Mouse (Mus musculus) heart, postnatal 36 days (tissue): ENCODE measurements around the gene Cilp. TPM values are rescaled to one million over a fixed set of nuclear protein-coding genes. Genes with fewer than 3 reads are reported as not detected.
"Not testable (repeated sequence)": the region's sequence is repeated elsewhere in the genome, so short reads cannot be mapped to it uniquely, and the experiment has no call there.

Source experiments
- DNase-seq, 2 experiments: peaks; one replicate each; pipeline ENCODE4 v3.0.0; 2021 to 2022
- intact Hi-C: fragments of 180-260 bp; cut with DNase I; formaldehyde crosslinking; loops from one replicate; pipeline ENCODE4 v1.15.1; 2025
- total RNA-seq, 2 experiments: library from RNA; stranded (reverse); gene quantifications; 2 replicates each; pipeline ENCODE4 v1.2.3; 2021

Cilp gene
- total RNA-seq, 2 experiments from 2014 or later = 3.9 to 5.6 TPM

DNA sequence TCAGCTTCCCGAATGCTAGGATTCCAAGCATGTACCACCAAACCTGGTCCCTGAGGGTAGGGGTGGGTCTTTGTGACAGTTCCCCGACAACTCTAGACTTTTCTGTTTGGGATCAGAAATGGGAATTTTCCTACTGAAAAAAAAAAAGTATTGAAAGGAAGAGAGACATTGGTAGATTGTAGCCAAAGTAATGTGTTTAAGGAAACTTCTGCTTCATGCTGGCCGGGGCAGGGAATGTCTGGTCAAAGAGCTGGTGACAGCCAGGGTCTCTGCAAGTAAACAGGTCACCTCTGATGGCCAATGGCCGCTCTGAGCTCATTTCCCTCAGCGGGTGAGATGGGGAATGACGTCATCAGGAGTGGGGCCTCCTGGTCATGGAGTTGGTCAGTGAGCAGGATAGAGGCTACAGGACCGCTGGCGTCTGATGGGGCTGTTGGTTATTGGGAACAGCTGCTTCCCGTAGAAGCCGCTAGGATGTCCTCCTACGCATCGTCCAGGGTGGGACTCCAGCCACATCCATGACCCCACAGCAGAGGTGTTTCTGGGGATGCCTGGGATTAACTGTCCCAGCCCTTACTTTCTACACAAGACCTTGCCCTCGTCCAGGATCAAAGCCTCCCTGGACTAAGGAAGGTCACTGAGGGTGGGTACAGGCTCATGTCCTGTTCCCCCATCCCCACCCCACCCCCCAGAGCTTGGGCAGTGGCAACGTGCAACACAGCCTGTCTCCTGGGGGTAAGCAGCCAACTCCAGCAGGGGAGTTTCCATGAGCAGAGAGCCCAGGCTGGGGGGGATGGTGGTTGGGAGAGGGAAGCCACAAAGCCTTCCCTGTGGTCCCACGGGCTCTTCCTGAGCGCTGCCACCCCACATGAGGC lies 17.2 kb upstream of the Cilp start:
- intact Hi-C loops = no loop called here
- DNase-seq = peak; percentile 35 to 46

DNA sequence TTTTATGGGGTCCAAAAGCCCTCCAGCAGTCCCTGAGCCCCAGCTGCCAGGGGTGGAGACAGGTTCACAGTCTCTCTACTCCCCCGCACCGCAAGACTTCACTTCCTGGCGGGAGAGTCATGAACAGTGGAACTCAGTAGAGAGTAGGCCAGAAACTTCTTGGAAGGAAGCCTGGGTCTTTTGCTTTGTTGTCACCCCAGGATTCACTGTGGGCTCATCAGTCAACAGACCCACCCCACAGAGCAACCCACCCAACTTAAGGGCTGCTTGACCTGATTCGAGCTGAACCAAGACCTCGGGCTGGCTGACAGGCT lies 16.6 kb upstream of the Cilp start:
- DNase-seq = peak; percentile 23 to 43
- intact Hi-C loops = no loop called here

- no peak for DNase-seq
- intact Hi-C loops = no loop called here
Measured at GRCm38 (mm10) chr9:65252026-65252425, 13.0 kb upstream of the Cilp start.

DNA sequence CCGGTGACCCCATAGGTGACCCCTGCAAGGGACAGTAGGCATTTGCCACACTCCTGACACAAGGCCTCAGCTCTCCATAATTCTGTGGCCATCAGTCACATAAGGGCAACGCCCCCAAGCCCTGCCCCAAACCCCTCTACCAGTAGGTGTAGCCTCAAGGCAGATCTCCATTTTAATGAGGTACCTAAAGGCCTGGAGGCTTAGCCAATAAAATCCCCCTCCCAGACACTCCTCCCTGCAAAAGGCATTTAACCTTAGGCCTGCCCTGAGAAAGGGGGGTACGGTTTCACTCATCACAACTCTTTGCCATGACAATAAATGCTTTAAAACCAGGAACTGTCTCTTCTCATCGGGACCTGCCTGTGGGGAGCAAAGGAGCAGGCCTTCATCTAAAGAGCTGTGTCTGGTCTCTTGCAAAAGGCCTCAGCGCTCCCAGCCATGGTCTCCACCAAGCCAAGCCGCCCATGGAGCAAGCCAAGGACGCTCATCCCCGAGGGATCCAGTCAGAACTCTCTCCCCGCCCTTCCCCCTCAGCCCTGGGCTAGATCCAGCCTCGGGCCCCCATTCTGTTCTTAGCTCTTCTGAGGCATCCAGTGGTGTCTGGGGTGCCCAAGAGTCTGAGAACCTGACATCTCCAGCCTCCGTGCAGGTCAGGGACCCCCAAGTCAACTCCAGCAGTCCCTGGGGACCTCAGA lies 8.9 kb upstream of the Cilp start:
- DNase-seq = peak; percentile 19 to 24
- intact Hi-C loops = no loop called here

- no peak for DNase-seq
- intact Hi-C loops = no loop called here
Measured at GRCm38 (mm10) chr9:65257218-65257910, 7.6 kb upstream of the Cilp start.

GRCm38 (mm10) chr9:65259366-65259765 lies 5.6 kb upstream of the Cilp start:
- intact Hi-C loops = no loop called here
- no peak for DNase-seq

DNA sequence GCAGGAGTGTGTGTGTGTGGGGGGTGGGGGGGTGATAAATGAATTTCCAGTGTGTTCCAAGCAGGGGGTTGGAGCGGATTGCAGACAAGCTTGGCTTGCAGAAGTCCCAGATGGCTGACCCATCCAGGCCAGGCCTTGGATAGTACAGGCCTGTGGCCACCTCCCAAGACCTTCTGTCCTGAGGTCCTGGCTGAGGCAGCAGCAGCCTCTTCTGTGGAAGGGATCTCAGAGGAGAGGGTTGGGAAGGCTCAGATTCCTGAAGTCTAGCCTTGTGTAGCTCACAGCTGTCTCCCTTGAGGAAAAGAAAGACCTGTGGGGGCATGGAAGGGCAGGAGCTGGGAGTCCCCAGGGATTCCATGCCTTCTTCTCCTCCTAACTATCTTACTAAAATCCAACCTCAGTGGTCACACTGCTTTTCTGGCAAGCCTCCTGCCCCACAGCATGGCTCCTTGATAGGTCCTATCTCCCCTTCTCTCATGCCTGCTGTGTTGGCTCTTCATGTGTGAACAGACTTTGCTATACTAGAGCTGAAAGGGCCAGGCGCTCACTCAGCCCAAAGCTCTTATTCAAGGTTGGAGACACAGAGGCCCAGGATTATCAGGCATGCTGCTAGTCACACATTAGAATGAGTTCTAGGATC lies 3.3 kb upstream of the Cilp start:
- peak; percentile 35 to 43 for DNase-seq
- intact Hi-C loops = no loop called here

DNA sequence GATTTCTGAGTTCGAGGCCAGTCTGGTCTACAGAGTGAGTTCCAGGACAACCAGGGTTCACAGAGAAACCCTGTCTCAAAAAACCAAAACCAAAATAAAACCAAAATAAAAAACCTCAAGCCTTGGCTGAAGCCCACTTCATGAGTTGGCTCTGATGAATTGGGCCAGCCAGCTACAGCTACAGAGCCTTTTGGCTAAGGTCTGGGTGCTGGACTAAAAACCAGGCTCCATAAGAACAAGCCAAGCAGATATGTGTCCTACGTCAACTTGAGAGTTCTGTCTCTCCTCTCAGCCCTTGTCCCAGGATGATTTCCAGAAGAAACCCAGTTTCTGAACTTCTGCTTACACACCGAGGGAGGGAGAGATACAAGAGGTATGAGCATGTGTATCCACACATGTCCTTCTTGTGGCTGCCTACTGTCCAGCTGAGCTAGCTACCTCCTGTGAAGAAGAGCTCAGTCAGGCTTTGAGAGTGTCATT lies 2.3 kb upstream of the Cilp start:
- DNase-seq = peak; percentile 15 to 23
- intact Hi-C loops = no loop called here

DNA sequence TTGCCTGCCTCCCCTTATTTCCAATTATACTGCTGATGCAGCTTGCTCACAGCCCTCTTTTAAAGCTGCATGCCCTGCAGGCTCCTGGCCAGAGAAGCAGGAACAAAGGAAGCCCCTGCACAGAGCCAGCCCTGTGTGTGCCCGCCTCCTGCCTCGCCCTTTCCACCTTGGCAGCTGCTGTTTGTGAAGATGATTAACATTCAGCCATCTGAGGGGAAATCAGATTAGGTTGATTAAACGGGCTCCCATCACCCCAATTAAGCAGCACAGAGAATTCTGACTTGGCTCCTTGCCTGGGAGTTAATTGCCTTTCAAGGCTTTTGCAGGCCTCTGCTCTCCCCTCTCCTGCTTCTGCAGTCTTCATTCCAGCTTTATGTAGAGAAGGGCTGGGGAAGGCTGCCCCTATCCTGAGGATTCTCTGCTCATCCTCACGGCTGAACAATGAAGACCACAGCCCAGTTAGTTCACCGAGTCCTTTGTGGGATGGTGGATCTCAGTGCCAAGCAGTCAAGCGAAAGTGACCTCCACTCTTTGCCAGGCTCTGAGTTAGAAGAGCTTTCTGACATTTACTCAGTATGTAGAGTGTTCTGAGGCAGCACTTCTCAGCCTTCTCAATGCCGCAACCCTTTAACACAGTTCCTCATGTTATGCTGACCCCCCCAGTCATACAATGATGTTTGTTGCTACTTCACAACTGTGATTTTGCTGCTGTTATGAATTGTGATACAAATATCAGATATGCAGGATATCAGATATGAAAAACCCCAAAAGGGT lies 2.9 kb downstream of the Cilp start:
- DNase-seq = no peak
- intact Hi-C loops = no loop called here

DNA sequence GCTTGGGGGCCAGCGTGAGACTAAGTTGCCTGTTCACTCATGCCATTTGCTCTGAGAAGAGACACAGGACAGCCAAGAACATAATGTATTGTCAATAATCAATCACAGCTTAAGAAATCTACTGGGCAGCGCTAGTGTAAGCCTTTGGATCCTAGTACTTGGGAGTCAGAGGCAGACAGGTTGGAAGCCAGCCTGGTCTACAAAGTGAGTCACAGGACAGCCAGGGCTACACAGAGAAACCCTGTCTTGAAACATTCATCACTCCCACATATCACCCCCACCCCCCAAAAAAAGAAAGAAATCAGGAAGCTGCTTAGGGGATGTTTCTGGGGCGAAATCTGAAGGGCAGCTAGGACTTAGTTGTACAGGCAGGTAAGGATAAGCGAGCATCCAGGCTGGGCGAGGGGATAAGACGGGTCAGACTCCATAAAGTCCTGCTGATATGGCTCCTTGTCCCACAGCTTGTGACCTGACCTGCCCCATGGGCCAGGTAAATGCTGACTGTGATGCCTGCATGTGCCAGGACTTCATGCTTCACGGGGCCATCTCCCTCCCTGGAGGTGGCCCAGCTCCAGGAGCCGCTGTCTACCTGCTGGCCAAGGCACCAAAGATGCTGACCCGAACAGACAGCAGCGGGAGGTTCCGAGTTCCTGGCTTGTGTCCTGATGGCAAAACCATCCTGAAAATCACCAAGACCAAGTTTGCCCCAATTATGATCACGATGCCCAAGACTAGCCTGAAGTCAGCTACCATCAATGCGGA lies 8.2 kb downstream of the Cilp start:
- no peak for DNase-seq
- intact Hi-C loops = no loop called here

DNA sequence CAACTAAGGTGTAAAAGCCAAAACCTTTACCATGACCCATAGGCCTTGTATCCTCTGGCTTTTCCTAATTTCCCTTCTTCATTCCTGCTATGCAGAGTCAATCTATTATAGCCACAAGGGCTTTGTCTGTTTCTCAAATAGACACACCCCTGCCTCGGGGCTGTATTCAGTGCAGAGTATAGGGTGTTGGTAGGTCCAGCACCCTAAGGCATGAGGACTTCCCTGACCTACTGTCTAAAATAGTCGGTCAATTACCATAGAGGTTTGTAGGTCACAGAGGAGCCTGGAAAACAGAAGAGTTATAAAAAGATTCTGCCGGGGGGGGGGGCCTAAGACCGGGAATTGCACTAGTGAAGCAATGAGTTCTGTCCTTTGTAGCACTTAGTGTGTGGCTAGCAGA lies 8.9 kb downstream of the Cilp start:
- intact Hi-C loops = no loop called here
- no peak for DNase-seq

DNA sequence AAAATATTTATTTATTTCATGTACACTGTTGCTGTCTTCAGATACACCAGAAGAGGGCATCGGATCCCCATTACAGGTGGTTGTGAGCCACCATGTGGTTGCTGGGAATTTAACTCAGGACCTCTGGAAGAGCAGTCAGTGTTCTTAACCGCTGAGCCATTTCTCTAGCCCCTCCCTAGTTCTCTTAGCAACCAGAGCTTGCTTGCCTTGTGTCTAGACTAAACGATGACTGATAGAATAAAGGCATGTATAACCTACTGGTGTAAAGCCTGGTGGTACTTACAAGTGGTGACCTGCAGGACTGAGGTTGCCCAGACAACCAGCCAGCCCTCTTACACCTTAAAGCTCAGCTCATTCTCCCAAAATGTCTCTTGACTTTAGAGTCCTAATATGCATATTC lies 9.9 kb downstream of the Cilp start:
- DNase-seq, intact Hi-C loops: not testable (repeated sequence)

DNA sequence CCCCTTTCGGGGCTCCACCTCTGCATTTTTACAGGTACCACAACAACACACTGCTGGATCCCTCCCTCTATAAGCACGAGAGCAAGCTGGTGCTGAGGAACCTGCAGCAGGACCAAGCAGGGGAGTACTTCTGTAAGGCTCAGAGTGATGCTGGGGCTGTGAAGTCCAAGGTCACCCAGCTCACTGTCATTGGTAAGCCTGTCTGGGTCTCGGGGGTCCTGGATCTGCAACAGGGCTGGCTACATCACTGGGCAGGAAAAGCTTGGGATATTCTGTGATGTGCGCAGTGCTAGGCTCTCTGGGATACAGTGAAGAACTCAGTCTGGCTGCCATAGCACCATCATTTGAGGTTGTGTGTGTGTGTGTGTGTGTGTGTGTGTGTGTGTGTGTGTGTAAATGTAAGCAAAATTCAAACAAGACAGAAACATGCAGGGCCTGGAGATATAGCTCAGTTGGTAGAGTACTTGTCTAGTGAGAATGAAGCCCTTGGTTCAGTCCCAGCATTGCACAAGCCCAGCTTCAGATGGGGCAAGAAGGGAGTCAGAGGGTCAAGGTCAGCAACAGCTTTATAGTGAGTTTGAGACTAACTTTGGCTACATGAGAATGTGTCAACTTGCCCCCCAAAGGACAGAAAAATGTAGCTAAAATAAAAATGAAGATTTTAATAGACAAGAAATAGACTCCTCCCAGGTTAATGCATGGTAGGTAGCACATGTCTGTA lies 11.0 kb downstream of the Cilp start:
- intact Hi-C loops = no loop called here
- no peak for DNase-seq

GRCm38 (mm10) chr9:65281536-65282151 lies 16.7 kb downstream of the Cilp start:
- DNase-seq = peak in 1 of 2 experiments; percentile 35
- intact Hi-C loops = loop anchor here (2.0 kb wide), 2 partner anchors 55 to 87 kb away; partner anchors contain the start of gene Parp16

DNA sequence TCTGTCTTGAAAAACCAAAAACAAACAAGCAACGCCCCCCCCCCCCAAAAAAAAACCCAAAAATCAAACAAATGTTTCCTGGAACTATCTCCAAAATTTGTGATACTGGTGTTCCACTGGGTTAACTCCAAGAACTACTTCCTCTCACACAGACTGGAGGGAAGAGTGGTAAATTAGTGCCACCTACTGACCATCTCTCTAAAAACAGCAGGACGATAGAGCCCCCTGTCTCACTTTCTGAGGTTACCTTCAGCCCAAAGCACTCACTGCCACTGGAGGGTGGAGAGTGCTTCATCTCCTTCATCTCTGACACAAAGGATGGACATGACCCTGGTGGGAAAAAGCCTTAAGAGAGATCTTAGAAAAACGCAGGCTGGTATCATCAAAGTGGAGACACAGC lies 18.3 kb downstream of the Cilp start:
- intact Hi-C loops = loop anchor here (1.0 to 2.0 kb wide), 3 partner anchors 56 to 149 kb away; partner anchors contain the start of gene Parp16
- peak in 1 of 2 experiments; percentile 18 for DNase-seq

GRCm38 (mm10) chr9:65288252-65288651 lies 23.3 kb downstream of the Cilp start:
- intact Hi-C loops, DNase-seq: not testable (repeated sequence)

- intact Hi-C loops = no loop called here
Measured at GRCm38 (mm10) chr9:65289988-65290387, 25.0 kb downstream of the Cilp start.

DNA sequence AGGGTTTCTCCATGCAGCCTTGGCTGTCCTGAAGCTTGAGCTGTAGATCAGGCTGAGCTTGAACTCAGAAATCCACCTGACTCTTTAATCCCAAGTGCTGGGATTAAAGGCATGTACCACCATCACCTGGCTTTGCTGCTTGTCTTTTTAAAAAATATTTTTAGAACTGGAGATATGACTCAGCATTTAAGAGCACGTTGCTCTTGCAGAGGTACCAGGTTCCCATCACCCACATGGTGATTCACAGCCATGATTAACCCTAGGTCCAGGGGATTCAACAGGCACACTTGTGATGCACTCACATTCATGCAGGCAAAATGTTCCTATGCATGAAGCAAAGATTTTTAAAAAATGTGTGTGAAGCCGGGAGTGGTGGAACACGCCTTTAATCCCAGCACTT lies 27.4 kb downstream of the Cilp start:
- intact Hi-C loops = no loop called here
- no peak for DNase-seq

More at GRCm38 (mm10) chr9:65289988-65290387, 25.0 kb downstream of the Cilp start:
- DNase-seq = no peak
